Mouse (Mus musculus): Measurements from ENCODE around the gene Leo1. TPM values are rescaled to one million over a fixed set of nuclear protein-coding genes. Genes with fewer than 3 reads are reported as not detected.

Gene Leo1
- total RNA-seq (2012; rRNA removed): 54.7 and 66.2 TPM in 2 replicates

GRCm38 (mm10) chr9:75440796-75441666 lies at the start of gene Leo1:
TSS of gene Leo1 (plus strand) at chr9:75441524.
- peak; percentile 18; the same call in 1 of the 2 replicates for TF ChIP-seq HCFC1 (IDR thresholded peaks at IDR 0.05; ENCODE audit: borderline replicate concordance, insufficient read depth, low read length)
- no peak for TF ChIP-seq MAFK (IDR thresholded peaks at IDR 0.05; ENCODE audit: insufficient read depth, low read depth, low read length)
- peak; percentile 64; the same call in 1 of the 2 replicates for TF ChIP-seq ZNF384 (IDR thresholded peaks at IDR 0.05; ENCODE audit: low read depth, low read length)
- no peak for TF ChIP-seq CHD2 (IDR thresholded peaks at IDR 0.05; ENCODE audit: low read depth, low read length)
- TF ChIP-seq ZC3H11A (IDR thresholded peaks at IDR 0.05; ENCODE audit: borderline replicate concordance, low read depth, low read length): no peak
- peaks cover 3 to 6% of the 10 kb centered on the region in 2 experiments; a peak in 2 of 4 replicates for H3K4me1 ChIP-seq (ENCODE audit: control insufficient read depth in 2 of 2, insufficient read depth in 2 of 2, low read length in 2 of 2, poor library complexity in 1 of 2)
- H3K27ac ChIP-seq (ENCODE audit: insufficient read depth, low read depth, low read length, poor library complexity, severe bottlenecking): peak within 1 kb of the TSS; percentile 57
- in situ Hi-C loops (cut with MboI; ENCODE audit: low sequenced_read_pairs in 2 of 2, unreplicated experiment in 2 of 2): no loop called here
- H3K4me3 ChIP-seq (ENCODE audit: insufficient read depth in 1 of 2, low read depth in 1 of 2, low read length in 2 of 2, poor library complexity in 1 of 2, severe bottlenecking in 1 of 2): peak within 1 kb of the TSS; percentile 95 to 100
- H3K9me3 ChIP-seq (ENCODE audit: control insufficient read depth, insufficient read depth, low read depth, low read length): no peaks in the 10 kb centered on the region
- peak within 1 kb of the TSS; percentile 94 for H3K9ac ChIP-seq (ENCODE audit: insufficient read depth, low read depth, low read length, poor library complexity, severe bottlenecking)
- peak; percentile 77 for DNase-seq (ENCODE audit: low read depth, low spot score)
- peaks cover 9% of the 10 kb centered on the region for H3K36me3 ChIP-seq (ENCODE audit: control insufficient read depth, insufficient read depth, low read length, poor library complexity, severe bottlenecking)

- in situ Hi-C loops (cut with MboI; ENCODE audit: low sequenced_read_pairs in 2 of 2, unreplicated experiment in 2 of 2): no loop called here
- DNase-seq (ENCODE audit: low read depth, low spot score): no peak
- Histone ChIP-seq H3K9ac (ENCODE audit: insufficient read depth, low read depth, low read length, poor library complexity, severe bottlenecking) (no peak overlapping the region), H3K27ac (ENCODE audit: insufficient read depth, low read depth, low read length, poor library complexity, severe bottlenecking) (no peak overlapping the region), H3K4me1 (ENCODE audit: control insufficient read depth in 2 of 2, insufficient read depth in 2 of 2, low read length in 2 of 2, poor library complexity in 1 of 2) (peaks cover 0 to 2% of the 10 kb centered on the region in 2 experiments; a peak in 2 of 4 replicates), H3K4me3 (ENCODE audit: insufficient read depth in 1 of 2, low read depth in 1 of 2, low read length in 2 of 2, poor library complexity in 1 of 2, severe bottlenecking in 1 of 2) (no peak overlapping the region), H3K9me3 (ENCODE audit: control insufficient read depth, insufficient read depth, low read depth, low read length) (no peaks in the 10 kb centered on the region), H3K36me3 (ENCODE audit: control insufficient read depth, insufficient read depth, low read length, poor library complexity, severe bottlenecking) (peaks cover 47% of the 10 kb centered on the region)
- TF ChIP-seq CHD2 (IDR thresholded peaks at IDR 0.05; ENCODE audit: low read depth, low read length) (no peak), HCFC1 (IDR thresholded peaks at IDR 0.05; ENCODE audit: borderline replicate concordance, insufficient read depth, low read length) (no peak)
Measured at GRCm38 (mm10) chr9:75393251-75393650, 48.1 kb upstream of the Leo1 start.

GRCm38 (mm10) chr9:75395971-75396370 lies 45.4 kb upstream of the Leo1 start:
- Histone ChIP-seq H3K36me3 (ENCODE audit: control insufficient read depth, insufficient read depth, low read length, poor library complexity, severe bottlenecking) (peaks cover 39% of the 10 kb centered on the region), H3K4me1 (ENCODE audit: control insufficient read depth in 2 of 2, insufficient read depth in 2 of 2, low read length in 2 of 2, poor library complexity in 1 of 2) (peaks cover 0 to 7% of the 10 kb centered on the region in 2 experiments; a peak in 2 of 4 replicates), H3K9ac (ENCODE audit: insufficient read depth, low read depth, low read length, poor library complexity, severe bottlenecking) (no peak overlapping the region), H3K4me3 (ENCODE audit: insufficient read depth in 1 of 2, low read depth in 1 of 2, low read length in 2 of 2, poor library complexity in 1 of 2, severe bottlenecking in 1 of 2) (no peak overlapping the region), H3K27ac (ENCODE audit: insufficient read depth, low read depth, low read length, poor library complexity, severe bottlenecking) (no peak overlapping the region), H3K9me3 (ENCODE audit: control insufficient read depth, insufficient read depth, low read depth, low read length) (no peaks in the 10 kb centered on the region)
- in situ Hi-C loops (cut with MboI; ENCODE audit: low sequenced_read_pairs in 2 of 2, unreplicated experiment in 2 of 2): no loop called here
- TF ChIP-seq CHD2 (IDR thresholded peaks at IDR 0.05; ENCODE audit: low read depth, low read length): no peak
- no peak for TF ChIP-seq ZC3H11A (IDR thresholded peaks at IDR 0.05; ENCODE audit: borderline replicate concordance, low read depth, low read length)
- TF ChIP-seq HCFC1 (IDR thresholded peaks at IDR 0.05; ENCODE audit: borderline replicate concordance, insufficient read depth, low read length): no peak
- no peak for DNase-seq (ENCODE audit: low read depth, low spot score)

- Histone ChIP-seq H3K4me3 (ENCODE audit: insufficient read depth in 1 of 2, low read depth in 1 of 2, low read length in 2 of 2, poor library complexity in 1 of 2, severe bottlenecking in 1 of 2) (no peak overlapping the region), H3K36me3 (ENCODE audit: control insufficient read depth, insufficient read depth, low read length, poor library complexity, severe bottlenecking) (peaks cover 26% of the 10 kb centered on the region), H3K4me1 (ENCODE audit: control insufficient read depth in 2 of 2, insufficient read depth in 2 of 2, low read length in 2 of 2, poor library complexity in 1 of 2) (peaks cover 0 to 12% of the 10 kb centered on the region in 2 experiments), H3K27ac (ENCODE audit: insufficient read depth, low read depth, low read length, poor library complexity, severe bottlenecking) (no peak overlapping the region), H3K9ac (ENCODE audit: insufficient read depth, low read depth, low read length, poor library complexity, severe bottlenecking) (no peak overlapping the region), H3K9me3 (ENCODE audit: control insufficient read depth, insufficient read depth, low read depth, low read length) (no peaks in the 10 kb centered on the region)
- in situ Hi-C loops (cut with MboI; ENCODE audit: low sequenced_read_pairs in 2 of 2, unreplicated experiment in 2 of 2): no loop called here
- no peak for TF ChIP-seq ZC3H11A (IDR thresholded peaks at IDR 0.05; ENCODE audit: borderline replicate concordance, low read depth, low read length)
- no peak for TF ChIP-seq HCFC1 (IDR thresholded peaks at IDR 0.05; ENCODE audit: borderline replicate concordance, insufficient read depth, low read length)
- no peak for TF ChIP-seq ZNF384 (IDR thresholded peaks at IDR 0.05; ENCODE audit: low read depth, low read length)
- no peak for TF ChIP-seq CHD2 (IDR thresholded peaks at IDR 0.05; ENCODE audit: low read depth, low read length)
- no peak for TF ChIP-seq MAFK (IDR thresholded peaks at IDR 0.05; ENCODE audit: insufficient read depth, low read depth, low read length)
- no peak for DNase-seq (ENCODE audit: low read depth, low spot score)
Measured at GRCm38 (mm10) chr9:75399069-75399468, 42.3 kb upstream of the Leo1 start.
